Mouse (Mus musculus) neural tube, embryonic 12.5 days (tissue): Measurements from ENCODE around the gene Olfr1346. TPM values are rescaled to one million over a fixed set of nuclear protein-coding genes. Genes with fewer than 3 reads are reported as not detected.
"Not testable (repeated sequence)": the region's sequence is repeated elsewhere in the genome, so short reads cannot be mapped to it uniquely, and the experiment has no call there.

Experiments used
- ATAC-seq: fragments of 200-750 bp; cut with Nextera tagmentation; 2 replicates; pipeline ENCODE4 v1.8.0; 2017; ENCODE audit warnings: low read depth, mild to moderate bottlenecking, moderate TSS enrichment, moderate library complexity; ENCODE audit not compliant: low FRiP score
- H3K27ac ChIP-seq: fragments of 300-500 bp; sonication (generic); 2 replicates; pipeline ENCODE4 v1.5.1; 2016
- H3K27me3 ChIP-seq: fragments of 300-500 bp; sonication (generic); replicated peaks from 2 replicates; pipeline ENCODE4 v1.6.1; 2016; ENCODE audit warnings: mild to moderate bottlenecking
- H3K36me3 ChIP-seq: fragments of 300-500 bp; sonication (generic); 2 replicates; pipeline ENCODE4 v1.6.1; 2016; ENCODE audit warnings: mild to moderate bottlenecking
- H3K4me1 ChIP-seq: fragments of 300-500 bp; sonication (generic); 2 replicates; pipeline ENCODE4 v1.6.1; 2016
- H3K4me2 ChIP-seq: fragments of 300-500 bp; sonication (generic); replicated peaks from 2 replicates; pipeline ENCODE4 v1.6.1; 2016; ENCODE audit warnings: mild to moderate bottlenecking
- H3K4me3 ChIP-seq: fragments of 300-500 bp; sonication (generic); 2 replicates; pipeline ENCODE4 v1.5.1; 2016
- H3K9ac ChIP-seq: fragments of 300-500 bp; sonication (generic); 2 replicates; pipeline ENCODE4 v1.6.1; 2016; ENCODE audit warnings: mild to moderate bottlenecking
- H3K9me3 ChIP-seq: fragments of 300-500 bp; sonication (generic); 2 replicates; pipeline ENCODE4 v1.6.1; 2016; ENCODE audit warnings: mild to moderate bottlenecking
- WGBS: fragments of 180-500 bp; shearing (Covaris S2); methylation state at CpG from one replicate; pipeline ENCODE4 v1.1.7; 2016; 5-methylcytosine and 5-hydroxymethylcytosine counted together
- polyA plus RNA-seq: library from polyadenylated mRNA; unstranded; fragments of >200 nt; fragmentation: Nextera tagmentation; extraction: Ambion mirVana; gene quantifications from 2 replicates; pipeline ENCODE4 v1.2.1, GENCODE M21; 2016

The Olfr1346 gene
- polyA plus RNA-seq: not detected in 2 replicates

GRCm38 (mm10) chr7:6466951-6467350 lies at the start of gene Olfr1346:
Gene Olfr1346 (plus strand): TSS chr7:6467101.
- Histone ChIP-seq H3K4me3 (no peak within 1 kb of the TSS), H3K9me3 (no peaks in the 10 kb centered on the region), H3K9ac (no peak within 1 kb of the TSS), H3K4me1 (no peaks in the 10 kb centered on the region), H3K36me3 (no peaks in the 10 kb centered on the region), H3K27me3 (no peaks in the 10 kb centered on the region), H3K4me2 (no peak within 1 kb of the TSS), H3K27ac (no peak within 1 kb of the TSS)
- no peak for ATAC-seq

GRCm38 (mm10) chr7:6419894-6420293 lies 47.0 kb upstream of the Olfr1346 start:
- H3K4me1 ChIP-seq: no peaks in the 10 kb centered on the region
- H3K4me3 ChIP-seq: no peak overlapping the region
- no peaks in the 10 kb centered on the region for H3K36me3 ChIP-seq
- no peak overlapping the region for H3K27ac ChIP-seq
- no peaks in the 10 kb centered on the region for H3K9me3 ChIP-seq
- H3K4me2 ChIP-seq: no peak overlapping the region
- H3K9ac ChIP-seq: no peak overlapping the region
- no peak for ATAC-seq
- 81% methylated on average over 6 of the region's 6 CpGs for WGBS
- H3K27me3 ChIP-seq: no peaks in the 10 kb centered on the region

GRCm38 (mm10) chr7:6429381-6429780 lies 37.5 kb upstream of the Olfr1346 start:
- WGBS: 87% methylated on average over 3 of the region's 3 CpGs
- H3K27ac ChIP-seq: no peak overlapping the region
- no peaks in the 10 kb centered on the region for H3K4me1 ChIP-seq
- H3K27me3 ChIP-seq: no peaks in the 10 kb centered on the region
- H3K4me3 ChIP-seq: no peak overlapping the region
- no peaks in the 10 kb centered on the region; the same call in 1 of the 2 replicates for H3K9me3 ChIP-seq
- H3K9ac ChIP-seq: no peak overlapping the region
- H3K36me3 ChIP-seq: no peaks in the 10 kb centered on the region
- no peak overlapping the region for H3K4me2 ChIP-seq
- no peak for ATAC-seq

GRCm38 (mm10) chr7:6430342-6430741 lies 36.6 kb upstream of the Olfr1346 start:
- WGBS: 57% methylated on average over 2 of the region's 2 CpGs
- Histone ChIP-seq H3K36me3 (no peaks in the 10 kb centered on the region), H3K9me3 (no peaks in the 10 kb centered on the region; the same call in 1 of the 2 replicates), H3K9ac (no peak overlapping the region), H3K4me2 (no peak overlapping the region), H3K4me3 (no peak overlapping the region), H3K27ac (no peak overlapping the region), H3K27me3 (no peaks in the 10 kb centered on the region), H3K4me1 (peaks cover 6% of the 10 kb centered on the region; the same call in 1 of the 2 replicates)
- ATAC-seq: no peak

GRCm38 (mm10) chr7:6438388-6438787 lies 28.5 kb upstream of the Olfr1346 start, which contains the start of gene Olfr1344:
Gene Olfr1344 (plus strand): TSS chr7:6438688.
- H3K4me3 ChIP-seq: no peak within 1 kb of the TSS
- no peak within 1 kb of the TSS for H3K27ac ChIP-seq
- WGBS: 79% methylated on average over 3 of the region's 3 CpGs
- peaks cover 7% of the 10 kb centered on the region; the same call in 1 of the 2 replicates for H3K4me1 ChIP-seq
- no peak within 1 kb of the TSS for H3K9ac ChIP-seq
- H3K27me3 ChIP-seq: no peaks in the 10 kb centered on the region
- no peaks in the 10 kb centered on the region for H3K9me3 ChIP-seq
- H3K4me2 ChIP-seq: no peak within 1 kb of the TSS
- no peak for ATAC-seq
- H3K36me3 ChIP-seq: no peaks in the 10 kb centered on the region

GRCm38 (mm10) chr7:6441173-6441572 lies 25.7 kb upstream of the Olfr1346 start:
- ATAC-seq: no peak

GRCm38 (mm10) chr7:6447771-6448170 lies 19.1 kb upstream of the Olfr1346 start:
- Histone ChIP-seq H3K27ac (no peak overlapping the region), H3K9ac (no peak overlapping the region), H3K4me2 (no peak overlapping the region), H3K4me1 (no peaks in the 10 kb centered on the region), H3K27me3 (no peaks in the 10 kb centered on the region), H3K36me3 (no peaks in the 10 kb centered on the region), H3K9me3 (no peaks in the 10 kb centered on the region), H3K4me3 (no peak overlapping the region)
- no peak for ATAC-seq
- 87% methylated on average over 5 of the region's 5 CpGs for WGBS

More at GRCm38 (mm10) chr7:6441173-6441572, 25.7 kb upstream of the Olfr1346 start:
- H3K9me3 ChIP-seq: no peaks in the 10 kb centered on the region
- H3K27me3 ChIP-seq: no peaks in the 10 kb centered on the region
- H3K4me3 ChIP-seq: no peak overlapping the region
- no peaks in the 10 kb centered on the region for H3K36me3 ChIP-seq
- no peak overlapping the region for H3K4me2 ChIP-seq
- H3K4me1 ChIP-seq: no peaks in the 10 kb centered on the region
- H3K27ac ChIP-seq: no peak overlapping the region
- H3K9ac ChIP-seq: no peak overlapping the region
- 74% methylated on average over 2 of the region's 2 CpGs for WGBS

- Histone ChIP-seq H3K36me3 (no peaks in the 10 kb centered on the region), H3K4me1 (no peaks in the 10 kb centered on the region), H3K9ac (no peak within 1 kb of the TSS), H3K4me3 (no peak within 1 kb of the TSS), H3K27me3 (no peaks in the 10 kb centered on the region), H3K4me2 (no peak within 1 kb of the TSS), H3K9me3 (no peaks in the 10 kb centered on the region), H3K27ac (no peak within 1 kb of the TSS)
- no peak for ATAC-seq
Measured at GRCm38 (mm10) chr7:6455868-6456267, 11.0 kb upstream of the Olfr1346 start, which contains the start of gene Olfr1336. Gene Olfr1336 (plus strand): TSS chr7:6456168.

GRCm38 (mm10) chr7:6456399-6456798 lies 10.5 kb upstream of the Olfr1346 start:
- H3K9ac ChIP-seq: no peak overlapping the region
- H3K27me3 ChIP-seq: no peaks in the 10 kb centered on the region
- no peaks in the 10 kb centered on the region for H3K4me1 ChIP-seq
- no peak overlapping the region for H3K4me2 ChIP-seq
- no peak for ATAC-seq
- H3K4me3 ChIP-seq: no peak overlapping the region
- H3K27ac ChIP-seq: no peak overlapping the region
- no peaks in the 10 kb centered on the region for H3K9me3 ChIP-seq
- whole genome bisulfite sequencing: 40% methylated on average over 3 of the region's 3 CpGs
- no peaks in the 10 kb centered on the region for H3K36me3 ChIP-seq

- H3K9me3 ChIP-seq: peaks cover 11% of the 10 kb centered on the region; the same call in 1 of the 2 replicates
- not testable (repeated sequence) for H3K27me3 ChIP-seq, H3K4me2 ChIP-seq, ATAC-seq, H3K4me1 ChIP-seq, H3K27ac ChIP-seq, H3K4me3 ChIP-seq, H3K36me3 ChIP-seq, H3K9ac ChIP-seq
- WGBS: 76% methylated on average over 2 of the region's 2 CpGs
Measured at GRCm38 (mm10) chr7:6477633-6478032, 10.7 kb downstream of the Olfr1346 start.

GRCm38 (mm10) chr7:6486841-6487240 lies 19.9 kb downstream of the Olfr1346 start, which contains the start of gene Olfr5:
Gene Olfr5 (minus strand): TSS chr7:6486941.
- Histone ChIP-seq H3K36me3 (no peaks in the 10 kb centered on the region), H3K4me3 (no peak within 1 kb of the TSS), H3K27ac (no peak within 1 kb of the TSS), H3K9ac (no peak within 1 kb of the TSS), H3K4me1 (no peaks in the 10 kb centered on the region), H3K27me3 (no peaks in the 10 kb centered on the region), H3K4me2 (no peak within 1 kb of the TSS), H3K9me3 (0 out of 2 replicates have a peak, but pooled peaks cover 8% of the 10 kb centered on the region)
- no peak for ATAC-seq
- 25% methylated on average over 2 of the region's 2 CpGs for WGBS

- Histone ChIP-seq H3K9ac (no peak within 1 kb of the TSS), H3K9me3 (no peaks in the 10 kb centered on the region), H3K27ac (no peak within 1 kb of the TSS), H3K36me3 (no peaks in the 10 kb centered on the region), H3K4me2 (no peak within 1 kb of the TSS), H3K4me1 (no peaks in the 10 kb centered on the region), H3K4me3 (no peak within 1 kb of the TSS), H3K27me3 (no peaks in the 10 kb centered on the region)
- 58% methylated on average over 1 of the region's 1 CpGs for WGBS
- no peak for ATAC-seq
Measured at GRCm38 (mm10) chr7:6499655-6500054, 32.8 kb downstream of the Olfr1346 start, which contains the start of gene Olfr1347. Gene Olfr1347 (minus strand): TSS chr7:6499755.

- H3K4me1 ChIP-seq: no peaks in the 10 kb centered on the region
- no peak within 1 kb of the TSS for H3K9ac ChIP-seq
- H3K4me2 ChIP-seq: no peak within 1 kb of the TSS
- no peak within 1 kb of the TSS for H3K27ac ChIP-seq
- WGBS: 98% methylated on average over 1 of the region's 1 CpGs
- peaks cover 4% of the 10 kb centered on the region; the same call in 1 of the 2 replicates for H3K9me3 ChIP-seq
- no peaks in the 10 kb centered on the region for H3K27me3 ChIP-seq
- no peak within 1 kb of the TSS for H3K4me3 ChIP-seq
- no peaks in the 10 kb centered on the region for H3K36me3 ChIP-seq
- ATAC-seq: no peak
Measured at GRCm38 (mm10) chr7:6508648-6509047, 41.7 kb downstream of the Olfr1346 start, which contains the start of gene Olfr1348. Gene Olfr1348 (minus strand): TSS chr7:6508748.
